In genomic region chr3:34648105-34648832, GRCm38 (mm10) we compare ENCODE assay signal across 9 mouse cellular contexts. TPM values are rescaled to one million over a fixed set of nuclear protein-coding genes. Genes with fewer than 3 reads are reported as not detected.
A peak's percentile ranks its signal among the peaks of the same experiment; 100 is the strongest.
DNase-seq lines count a peak whose midpoint lies in the region; ATAC-seq lines count a peak whose summit lies in the region.
"Had no signal": no experiment of that assay in that cellular context is flagged by ENCODE, and none has a peak within 500 bp of the region (broad histone marks: within the 10 kb centered on the region; RNA-seq: fewer than 3 reads in every experiment).

No protein-coding gene starts in this region.

- no peak overlapping the region for H3K9ac ChIP-seq in kidney, embryonic 14.5 days (ENCODE audit: low read depth, low read length)
- peak overlapping the region; percentile 62 for H3K9ac ChIP-seq in hindbrain, embryonic 14.5 days

- H3K27me3 ChIP-seq in kidney, embryonic 14.5 days (ENCODE audit: control insufficient read depth, insufficient read depth, low read length) = peaks cover 86% of the 10 kb centered on the region
- peaks cover 58% of the 10 kb centered on the region for H3K27me3 ChIP-seq in hindbrain, embryonic 14.5 days (ENCODE audit: control insufficient read depth, insufficient read depth, low read length)

- no peaks in the 10 kb centered on the region for H3K9me3 ChIP-seq in kidney, embryonic 14.5 days (ENCODE audit: control insufficient read depth, low read length)
- no peaks in the 10 kb centered on the region for H3K9me3 ChIP-seq in hindbrain, embryonic 14.5 days (ENCODE audit: control insufficient read depth, low read length)

- H3K27ac ChIP-seq in kidney, embryonic 14.5 days (ENCODE audit: low read depth, low read length) = no peak overlapping the region
- H3K27ac ChIP-seq in hindbrain, embryonic 14.5 days = peak overlapping the region; percentile 84

- peak overlapping the region; percentile 61; the same call in 1 of the 2 replicates for H3K4me2 ChIP-seq in kidney, embryonic 14.5 days (replicated peaks; ENCODE audit: low read depth, low read length)
- peak overlapping the region; percentile 65 for H3K4me2 ChIP-seq in hindbrain, embryonic 14.5 days (replicated peaks)

- peak overlapping the region; percentile 32 for H3K4me3 ChIP-seq in kidney, embryonic 14.5 days (ENCODE audit: low read length)
- peak overlapping the region; percentile 53 for H3K4me3 ChIP-seq in hindbrain, embryonic 14.5 days (replicated peaks; ENCODE audit: low read length)

- no peaks in the 10 kb centered on the region for H3K36me3 ChIP-seq in kidney, embryonic 14.5 days (ENCODE audit: control insufficient read depth, insufficient read depth, low read length)
- no peaks in the 10 kb centered on the region for H3K36me3 ChIP-seq in hindbrain, embryonic 14.5 days (replicated peaks; ENCODE audit: control insufficient read depth, insufficient read depth)

- ATAC-seq in kidney, embryonic 14.5 days (ENCODE audit: low FRiP score, low TSS enrichment) = no peak
- ATAC-seq in hindbrain, embryonic 14.5 days (ENCODE audit: low FRiP score) = no peak

- DNase-seq in kidney, postnatal 4 days = no peak
- peak; percentile 76 for DNase-seq in embryo, embryonic 10.5 days (ENCODE audit: low spot score)
- DNase-seq in hindbrain, embryonic 14.5 days (ENCODE audit: low spot score) = no peak
- peak; percentile 59 for DNase-seq in neural tube, embryonic 10.5 days (ENCODE audit: extremely low spot score, low spot score)
- DNase-seq in spleen, postnatal 10 days (ENCODE audit: low spot score in 2 of 2) = no peak
- no peak for DNase-seq in cerebellum, postnatal 14 days
- no peak for DNase-seq in thymus, adult 18-20 months

- H3K4me1 ChIP-seq in kidney, embryonic 14.5 days (ENCODE audit: control insufficient read depth, insufficient read depth, low read length) = peaks cover 13% of the 10 kb centered on the region; the same call in 1 of the 2 replicates
- peaks cover 15% of the 10 kb centered on the region; the same call in 1 of the 2 replicates for H3K4me1 ChIP-seq in hindbrain, embryonic 14.5 days (replicated peaks; ENCODE audit: control insufficient read depth, insufficient read depth, low read length)

- WGBS in kidney, embryonic 14.5 days = under 1% methylated on average over 19 of the region's 19 CpGs
- WGBS in hindbrain, embryonic 14.5 days = 3% methylated on average over 19 of the region's 19 CpGs

RNA-seq across cellular contexts. Expression of gene Sox2, which starts 1.9 kb away (rescaled TPM):
- polyA plus RNA-seq in kidney, embryonic 14.5 days (2014; fragmentation: Nextera tagmentation; extraction: Ambion mirVana) = not detected in 2 replicates
- 18.0 and 19.8 TPM in 2 replicates for polyA plus RNA-seq in hindbrain, embryonic 14.5 days (2014; fragmentation: Nextera tagmentation; extraction: Ambion mirVana)
- polyA plus RNA-seq: gonadal fat pad, adult 2 months had no signal

Comparison
In these comparisons a context has a peak if more than half of its experiments do, and no peak if none do; other contexts are left out.
1. DNase-seq: peak in embryo, embryonic 10.5 days (single experiment) and neural tube, embryonic 10.5 days (single experiment); none in kidney, postnatal 4 days (0 of 2), hindbrain, embryonic 14.5 days (single experiment), spleen, postnatal 10 days (0 of 2), cerebellum, postnatal 14 days (0 of 2) and thymus, adult 18-20 months (0 of 2).
2. RNA of gene Sox2, which starts 1.9 kb away (polyA plus RNA-seq): 18.0 to 19.8 TPM in hindbrain, embryonic 14.5 days; not detected in kidney, embryonic 14.5 days; every median in the first group is over 10 times any median in the second.